ENCODE assay signal across 23 mouse cellular contexts in genomic region chr7:49783017-49783416, GRCm38 (mm10). TPM values are rescaled to one million over a fixed set of nuclear protein-coding genes. Genes with fewer than 3 reads are reported as not detected.
A peak's percentile ranks its signal among the peaks of the same experiment; 100 is the strongest.
DNase-seq lines count a peak whose midpoint lies in the region; ATAC-seq and TF ChIP-seq lines count a peak whose summit lies in the region.
"Had no signal": no experiment of that assay in that cellular context is flagged by ENCODE, and none has a peak within 500 bp of the region (broad histone marks: within the 10 kb centered on the region; RNA-seq: fewer than 3 reads in every experiment).

No protein-coding gene starts in this region.

- WGBS in lung, adult 2 months, result 89% methylated on average over 2 of the region's 2 CpGs

- no peak overlapping the region for H3K4me3 ChIP-seq in bone marrow macrophage, adult 2 months (ENCODE audit: insufficient read depth, low read length)
- no peak overlapping the region for H3K4me3 ChIP-seq in lung, adult 2 months (replicated peaks; ENCODE audit: extremely low read depth, low read depth, low read length)
- H3K4me3 ChIP-seq: embryonic facial prominence, embryonic 13.5 days; embryonic facial prominence, embryonic 15.5 days; erythroblast, embryonic 14.5 days; forebrain, embryonic 10.5 days; forebrain, embryonic 12.5 days had no signal

- TF ChIP-seq CTCF in bone marrow macrophage, adult 2 months (IDR thresholded peaks at IDR 0.05; ENCODE audit: low read depth, low read length), result no peak
- no peak for TF ChIP-seq CTCF in lung, adult 2 months (IDR thresholded peaks at IDR 0.05; ENCODE audit: insufficient read depth, low read length)

- no peak for DNase-seq in lung, adult 2 months
- DNase-seq in layer of hippocampus, adult 9-11 months, result no peak
- DNase-seq in layer of hippocampus, postnatal 25 days (ENCODE audit: extremely low spot score in 1 of 2, low spot score in 1 of 2), result no peak
- DNase-seq: adrenal gland, adult 2 months; adrenal gland, postnatal 10 days; adrenal gland, postnatal 25 days; cerebellum, adult 11 months; cerebellum, adult 18-20 months; cerebellum, adult 8-10 months; cerebellum, adult 9-11 months; cerebellum, postnatal 14 days; cerebellum, postnatal 36 days; embryo, embryonic 11 days had no signal

- peaks cover 32% of the 10 kb centered on the region for H3K4me1 ChIP-seq in bone marrow macrophage, adult 2 months (ENCODE audit: control insufficient read depth, insufficient read depth, low read length)
- H3K4me1 ChIP-seq in lung, adult 2 months (ENCODE audit: control insufficient read depth, insufficient read depth, low read length), result peaks cover 6% of the 10 kb centered on the region

- peak; percentile 65 for ATAC-seq in megakaryocyte, adult 5-6 weeks (ENCODE audit: poor library complexity, severe bottlenecking)
- peak; percentile 46; the same call in 1 of the 2 replicates for ATAC-seq in monocyte, adult 5-6 weeks (replicated peaks; ENCODE audit: insufficient number of reproducible peaks, low FRiP score, low TSS enrichment, poor library complexity, severe bottlenecking)
- ATAC-seq: forebrain, embryonic 14.5 days; forebrain, embryonic 16.5 days had no signal

- 0 out of 2 replicates have a peak overlapping the region, but pooled peaks have one; percentile 21 for H3K27ac ChIP-seq in bone marrow macrophage, adult 2 months (ENCODE audit: insufficient read depth, low read depth, low read length)
- H3K27ac ChIP-seq: embryonic facial prominence, embryonic 13.5 days; embryonic facial prominence, embryonic 15.5 days; forebrain, embryonic 10.5 days; forebrain, embryonic 12.5 days had no signal

- TF ChIP-seq POLR2A in bone marrow macrophage, adult 2 months (IDR thresholded peaks at IDR 0.05; ENCODE audit: borderline replicate concordance, low read depth, low read length), result no peak
- TF ChIP-seq POLR2A in lung, adult 2 months (IDR thresholded peaks at IDR 0.05; ENCODE audit: borderline replicate concordance, extremely low read depth, low read depth, low read length), result no peak

RNA-seq across cellular contexts. Expression of gene Prmt3, which starts 4.9 kb away (rescaled TPM):
- 9.2 and 12.0 TPM in 2 replicates for polyA plus RNA-seq in bone marrow macrophage, adult 2 months (2012; ENCODE audit: insufficient read depth, insufficient read length, missing spikeins)
- 39.2 and 41.2 TPM in 2 replicates for total RNA-seq in megakaryocyte, adult 5-6 weeks (2015)
- total RNA-seq in megakaryocyte, adult 5-6 weeks (2017), result 30.2 and 33.9 TPM in 2 replicates
- 32.6 to 41.2 TPM (median 39.7 TPM) in 3 replicates for total RNA-seq in monocyte, adult 5-6 weeks (2017)
- polyA plus RNA-seq in lung, adult 2 months (2012; rRNA removed), result 13.1 and 23.7 TPM in 2 replicates
- total RNA-seq in layer of hippocampus, postnatal 25 days (2021), result 10 to 100 TPM; 30.4 to 32.5 TPM

RNA-seq across cellular contexts. Expression of gene Htatip2, which starts 24.1 kb away (rescaled TPM):
- polyA plus RNA-seq in bone marrow macrophage, adult 2 months (2012; ENCODE audit: insufficient read depth, insufficient read length, missing spikeins), result 54.7 and 55.4 TPM in 2 replicates
- 27.5 and 28.2 TPM in 2 replicates for total RNA-seq in megakaryocyte, adult 5-6 weeks (2015)
- total RNA-seq in megakaryocyte, adult 5-6 weeks (2017), result 24.7 and 33.0 TPM in 2 replicates
- total RNA-seq in monocyte, adult 5-6 weeks (2017), result 23.1 to 29.2 TPM (median 25.2 TPM) in 3 replicates
- polyA plus RNA-seq in lung, adult 2 months (2012; rRNA removed), result 6.4 and 11.7 TPM in 2 replicates
- 1 to 10 TPM; 9.5 to 9.8 TPM for total RNA-seq in layer of hippocampus, postnatal 25 days (2021)
